Mouse (Mus musculus): Measurements from ENCODE around the gene Nasp.

- TF ChIP-seq CTCF (IDR thresholded peaks at IDR 0.05; ENCODE audit: low read depth) (no peak), EP300 (IDR thresholded peaks at IDR 0.05; ENCODE audit: low read depth) (no peak)
These were observed 31.9 kb downstream of the Nasp start for GRCm38 (mm10) chr4:116595793-116596192.
